Mouse (Mus musculus) granulocyte monocyte progenitor cell, adult 5-6 weeks (primary cell): ENCODE measurements around the gene Cbr1. TPM values are rescaled to one million over a fixed set of nuclear protein-coding genes. Genes with fewer than 3 reads are reported as not detected.

ENCODE experiments used
- total RNA-seq, 2 experiments: library from RNA; stranded (forward) in 1 of 2; stranded (reverse) in 1 of 2; fragments of 200-712, 200-1000 nt in 1 of 2; fragments of >200 nt in 1 of 2; fragmentation: Nextera tagmentation in 1 of 2; gene quantifications; 2 replicates each; pipeline ENCODE4 v1.2.3; 2014 to 2017

The Cbr1 gene
- total RNA-seq, 2 experiments from 2014 or later = 14.6 to 26.7 TPM

Other genes with a start within 250 kb of the Cbr1 start
- 3.5 and 10.8 TPM in 2 replicates for gene Setd4, start 1.8 kb upstream of the Cbr1 start, total RNA-seq (2014; fragmentation: Nextera tagmentation)
- 5.0 and 13.4 TPM in 2 replicates for gene Setd4, start 1.8 kb upstream of the Cbr1 start, total RNA-seq (2017)
- gene Gm5678, start 22.2 kb downstream of the Cbr1 start, total RNA-seq (2014; fragmentation: Nextera tagmentation) = not detected in 2 replicates
- gene Gm5678, start 22.2 kb downstream of the Cbr1 start, total RNA-seq (2017) = not detected in 2 replicates
- 1.2 TPM in 1 of 2 replicates, not detected in the other for gene Cbr3, start 77.4 kb downstream of the Cbr1 start, total RNA-seq (2014; fragmentation: Nextera tagmentation)
- gene Cbr3, start 77.4 kb downstream of the Cbr1 start, total RNA-seq (2017) = 0.65 and 0.72 TPM in 2 replicates
- 15.8 and 21.4 TPM in 2 replicates for gene Dop1b, start 106.1 kb downstream of the Cbr1 start, total RNA-seq (2014; fragmentation: Nextera tagmentation)
- 2.2 and 5.0 TPM in 2 replicates for gene Dop1b, start 106.1 kb downstream of the Cbr1 start, total RNA-seq (2017)
- gene Morc3, start 226.3 kb downstream of the Cbr1 start, total RNA-seq (2014; fragmentation: Nextera tagmentation) = 74.0 and 110 TPM in 2 replicates
- gene Morc3, start 226.3 kb downstream of the Cbr1 start, total RNA-seq (2017) = 172 and 330 TPM in 2 replicates